Mouse (Mus musculus) G1E (cell line): ENCODE data around the gene Slc35f1.

Experiments used
- CTCF ChIP-seq: IDR thresholded peaks from 2 replicates; pipeline ENCODE4 v1.5.1; 2012; ENCODE audit warnings: low read depth, low read length, inconsistent platforms, mixed read lengths
- GATA1 ChIP-seq: IDR thresholded peaks from 2 replicates; pipeline ENCODE4 v1.6.1; 2012; ENCODE audit warnings: borderline replicate concordance, low read length, inconsistent platforms, mixed read lengths
- GATA2 ChIP-seq: IDR thresholded peaks from 2 replicates; pipeline ENCODE4 v1.6.1; 2012; ENCODE audit warnings: low read depth, low read length, inconsistent platforms, borderline replicate concordance
- POLR2AphosphoS5 ChIP-seq: IDR thresholded peaks from 2 replicates; pipeline ENCODE4 v1.6.1; 2012; ENCODE audit warnings: low read depth, low read length, inconsistent platforms; ENCODE audit not compliant: insufficient replicate concordance
- TAL1 ChIP-seq: conservative IDR thresholded peaks from 2 replicates; pipeline ENCODE4 v1.6.1; 2012; ENCODE audit warnings: low read depth, low read length, inconsistent platforms, mixed read lengths

DNA sequence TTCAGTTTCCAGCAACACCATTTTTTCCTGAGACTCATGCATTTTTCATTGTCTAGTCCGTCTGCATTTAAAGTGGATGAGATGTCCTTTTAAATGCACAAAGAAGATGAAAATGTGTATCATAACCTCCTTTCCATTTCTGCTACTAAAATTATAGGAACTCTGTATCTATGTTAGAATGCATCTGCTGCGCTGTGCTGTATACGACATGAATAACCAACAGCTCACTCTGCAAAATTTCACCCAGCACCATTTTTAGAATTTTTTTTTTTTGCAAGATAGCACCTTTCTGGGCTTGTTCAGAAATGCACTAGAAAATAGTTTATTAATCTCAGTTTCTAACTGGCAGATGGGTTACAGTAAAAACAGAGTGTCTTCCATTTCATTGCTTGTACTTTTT lies 236.0 kb downstream of the Slc35f1 start:
- TF ChIP-seq CTCF, result no peak
- no peak for TF ChIP-seq GATA2
- no peak for TF ChIP-seq POLR2AphosphoS5
- TF ChIP-seq GATA1, result no peak
- no peak for TF ChIP-seq TAL1
